Mouse (Mus musculus): Measurements from ENCODE around the gene Sema3f.

Gene Sema3f

DNA sequence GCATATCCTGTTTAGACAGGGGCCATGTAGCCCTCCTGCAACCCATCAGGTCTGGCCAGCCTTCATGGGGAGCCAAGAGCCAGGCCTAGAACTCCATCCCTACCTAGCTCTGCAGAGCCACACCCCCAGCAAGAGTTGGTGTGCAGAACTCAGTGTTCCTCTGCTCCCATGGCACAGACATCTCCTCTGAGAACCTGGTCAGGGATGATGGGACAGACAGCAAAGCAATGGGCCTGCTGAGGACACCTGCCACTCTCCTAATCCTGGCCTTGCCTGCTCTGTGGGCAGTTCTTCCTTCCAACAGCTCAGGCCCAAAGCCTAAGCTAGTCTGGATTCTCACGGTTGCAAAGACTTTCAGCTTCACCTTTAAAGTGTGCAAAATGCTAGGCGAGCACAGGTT is 5.4 kb upstream of the Sema3f start:
- DNase-seq (ENCODE audit: low read depth, low spot score) = no peak

DNA sequence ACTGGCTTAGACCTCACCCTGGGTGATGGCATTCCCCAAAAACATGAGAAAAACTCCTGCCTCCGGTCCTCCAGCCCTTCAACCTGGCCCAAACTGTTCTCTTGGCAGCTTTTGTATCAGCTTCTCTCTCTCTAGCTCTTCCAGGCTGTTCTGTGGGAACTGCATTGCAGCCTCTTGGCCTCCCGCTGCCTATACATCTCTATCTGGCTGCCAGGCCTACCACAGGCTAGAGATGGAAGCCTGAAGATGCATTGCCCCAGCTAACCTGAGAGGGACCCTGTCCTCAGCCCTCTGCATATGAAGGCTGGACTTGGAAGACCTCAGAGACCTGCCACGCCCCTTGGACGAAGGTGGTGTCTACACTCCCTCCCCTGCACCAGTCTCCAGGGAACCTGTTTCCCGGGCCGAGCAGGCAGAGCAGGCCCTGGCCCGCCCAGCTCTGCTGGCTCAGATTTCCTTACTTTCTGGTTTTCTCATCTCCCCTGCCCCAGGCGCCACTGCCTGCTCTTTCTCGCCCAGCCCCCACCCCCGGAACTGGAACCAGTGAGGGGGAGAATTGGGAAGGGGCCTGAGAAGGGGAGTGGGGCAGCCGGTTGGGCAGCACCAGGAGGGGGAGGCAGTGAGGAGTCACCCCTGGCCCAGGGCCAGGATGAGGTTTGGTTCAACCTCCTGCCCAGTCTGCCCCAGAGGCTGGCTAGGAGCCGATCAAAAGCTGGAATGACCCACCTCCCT is 4.1 kb upstream of the Sema3f start:
- peak; percentile 88 for DNase-seq (ENCODE audit: low read depth, low spot score)

- DNase-seq (ENCODE audit: low read depth, low spot score) = no peak
These were observed 1.1 kb downstream of the Sema3f start for GRCm38 (mm10) chr9:107709096-107709696.

DNA sequence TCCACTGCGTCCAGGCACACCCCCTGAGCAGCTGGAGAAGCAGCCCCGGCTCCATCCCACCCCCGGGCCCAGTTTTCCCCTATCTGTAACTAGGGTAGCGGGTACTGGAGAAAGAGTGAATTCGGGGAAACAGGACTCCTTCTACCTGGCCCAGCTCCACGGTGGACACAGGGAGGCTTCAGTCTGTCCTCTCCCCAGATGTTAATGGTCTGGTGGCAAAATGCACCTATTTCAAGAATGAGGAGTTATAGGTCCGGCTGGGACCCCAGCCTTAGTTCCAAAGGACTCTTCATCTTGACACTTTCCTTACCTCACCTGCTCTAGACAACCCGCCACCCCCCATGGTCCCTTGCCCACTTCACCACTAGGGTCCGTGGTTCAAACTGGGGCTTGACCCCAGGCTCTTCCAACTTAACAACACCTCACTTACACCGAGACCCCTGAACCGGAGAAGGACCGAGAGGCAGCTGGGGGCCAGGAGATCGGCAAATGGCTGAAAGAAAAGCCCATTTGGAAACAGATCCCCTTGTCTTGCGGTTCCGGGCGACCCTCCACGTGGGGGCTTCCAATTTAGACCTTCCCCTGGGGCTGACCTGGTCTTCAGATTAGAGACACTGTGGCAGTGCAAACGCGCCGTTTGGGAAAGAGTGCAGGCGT is 1.7 kb downstream of the Sema3f start:
- DNase-seq (ENCODE audit: low read depth, low spot score) = no peak

DNA sequence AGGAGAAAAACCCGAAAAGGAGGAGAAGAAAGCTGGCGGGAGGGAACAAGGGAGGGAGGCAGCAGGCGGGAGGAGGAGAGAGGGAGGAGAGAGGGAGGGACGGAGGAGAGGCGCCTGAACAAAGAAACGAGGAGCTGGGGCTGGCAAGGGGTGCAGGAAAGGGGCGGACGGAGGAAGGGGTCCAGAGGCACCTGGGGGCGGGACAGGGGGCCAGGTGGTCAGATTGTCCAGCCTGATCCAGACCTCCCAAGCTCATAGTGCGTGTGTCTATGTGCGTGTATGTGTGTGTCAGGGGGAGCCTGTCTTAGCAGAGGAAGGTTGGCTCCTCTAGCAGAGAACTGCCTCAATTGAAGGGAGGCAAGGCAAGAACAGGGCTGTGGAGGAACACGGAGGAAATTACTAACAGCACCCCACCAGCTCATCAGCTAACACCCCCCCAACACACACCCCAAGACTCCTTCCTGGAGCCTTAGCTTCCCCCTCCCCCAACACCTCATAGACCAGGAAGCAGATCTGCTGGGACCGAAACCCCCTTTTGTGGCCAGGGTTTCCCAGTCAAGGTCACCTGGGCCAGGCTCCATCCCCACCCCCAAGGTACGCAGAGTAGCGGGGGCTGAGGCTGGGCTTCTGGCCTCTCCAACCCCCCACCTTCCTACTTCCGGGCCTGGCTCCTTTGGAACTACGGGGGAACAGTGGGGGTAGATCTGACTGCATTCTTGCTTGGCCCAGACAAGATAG is 2.4 kb downstream of the Sema3f start:
- DNase-seq (ENCODE audit: low read depth, low spot score) = no peak

DNA sequence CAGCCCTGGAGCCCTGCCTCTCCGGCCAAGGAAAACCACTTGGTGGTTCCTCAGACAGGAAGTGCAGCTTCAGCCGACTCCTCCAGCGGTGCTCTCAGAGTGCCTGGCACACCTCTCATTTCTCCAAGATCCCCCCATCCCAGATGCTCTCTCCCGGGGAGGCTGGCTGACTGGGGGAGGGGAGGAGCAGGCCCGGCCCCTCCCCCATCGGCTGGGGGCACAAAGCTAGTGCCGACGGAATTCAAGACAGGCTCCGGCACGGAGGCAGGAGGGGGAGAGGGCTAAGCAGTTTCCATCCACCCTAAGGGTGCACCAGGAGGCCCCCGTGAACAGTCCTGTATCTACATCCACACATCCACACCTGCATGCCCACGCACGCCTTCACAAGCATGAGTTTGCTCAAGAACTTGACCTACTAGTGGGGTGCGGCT is 3.5 kb downstream of the Sema3f start:
- no peak for DNase-seq (ENCODE audit: low read depth, low spot score)

GRCm38 (mm10) chr9:107703337-107704122 is 6.7 kb downstream of the Sema3f start:
- peak; percentile 80 for DNase-seq (ENCODE audit: low read depth, low spot score)

DNA sequence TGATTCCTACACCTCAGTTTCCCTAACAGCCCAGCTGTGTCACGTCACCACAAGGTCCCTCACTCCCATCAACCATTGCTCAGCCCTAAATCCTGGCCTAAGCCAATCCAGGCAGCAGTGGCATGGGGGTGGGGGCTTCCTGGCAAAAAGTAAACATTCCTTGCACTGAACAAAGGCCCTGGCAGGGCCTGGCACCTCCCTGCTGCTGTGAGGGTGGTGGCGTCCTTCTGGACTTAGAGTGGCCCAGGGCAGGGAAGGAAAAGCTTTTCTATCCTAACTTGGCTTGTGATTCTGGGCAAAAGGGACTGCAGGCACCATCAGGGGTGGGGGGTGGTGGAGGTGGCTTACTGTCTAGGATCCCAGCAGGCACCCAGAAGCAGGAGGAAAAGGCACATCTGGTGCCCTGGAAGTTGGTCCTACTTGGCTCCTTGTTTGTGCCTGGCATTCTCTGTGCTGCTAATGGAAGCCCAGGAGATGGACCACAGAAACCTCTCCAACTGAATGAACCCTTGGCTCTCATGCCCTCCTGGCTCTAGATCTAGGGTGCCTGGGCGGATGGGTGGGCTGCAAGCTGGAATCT is 7.6 kb downstream of the Sema3f start:
- no peak for DNase-seq (ENCODE audit: low read depth, low spot score)

DNA sequence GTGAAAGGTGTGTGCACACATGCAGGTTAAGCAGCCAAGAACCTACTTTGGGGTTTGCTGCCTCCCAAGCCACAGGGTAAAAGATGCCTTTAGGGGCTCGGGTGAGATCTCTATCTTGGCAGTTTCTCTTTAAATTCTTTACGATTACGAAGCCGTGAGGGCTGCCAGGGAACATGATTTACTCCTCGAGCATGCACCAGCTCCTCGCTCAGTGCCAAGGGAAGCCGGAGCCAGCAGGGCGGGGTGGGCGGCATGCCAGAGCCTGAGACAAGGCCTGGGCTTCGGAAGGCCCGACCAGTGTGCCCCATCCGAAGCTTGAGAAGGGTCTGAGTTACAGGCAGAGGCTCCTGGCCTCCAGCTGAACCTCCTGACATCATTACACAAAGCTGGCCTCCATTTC is 8.7 kb downstream of the Sema3f start:
- DNase-seq (ENCODE audit: low read depth, low spot score) = peak; percentile 96

DNA sequence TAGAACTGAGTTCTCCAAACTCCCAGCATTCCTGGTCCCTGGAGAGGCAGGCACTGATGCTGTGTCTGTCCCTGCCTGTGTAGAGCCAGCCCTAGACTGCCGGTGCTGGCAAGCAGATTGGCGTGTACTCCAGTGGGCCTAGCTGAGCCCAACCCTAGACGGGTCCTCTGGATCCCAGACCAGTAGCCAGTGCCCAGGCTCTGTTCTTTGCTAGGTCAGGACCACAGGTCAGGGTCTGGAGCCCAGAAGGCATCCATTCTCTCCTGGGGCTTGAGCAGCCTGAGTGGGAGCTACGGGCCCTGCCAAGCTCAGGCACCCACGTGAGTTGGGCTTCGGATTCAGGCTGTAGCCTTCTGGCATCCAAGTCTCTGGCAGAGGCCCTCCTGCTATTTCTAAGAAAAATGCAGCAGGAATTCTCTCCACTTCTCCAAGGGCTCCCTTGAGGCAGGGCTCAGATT is 10.1 kb downstream of the Sema3f start:
- DNase-seq (ENCODE audit: low read depth, low spot score) = peak; percentile 78

DNA sequence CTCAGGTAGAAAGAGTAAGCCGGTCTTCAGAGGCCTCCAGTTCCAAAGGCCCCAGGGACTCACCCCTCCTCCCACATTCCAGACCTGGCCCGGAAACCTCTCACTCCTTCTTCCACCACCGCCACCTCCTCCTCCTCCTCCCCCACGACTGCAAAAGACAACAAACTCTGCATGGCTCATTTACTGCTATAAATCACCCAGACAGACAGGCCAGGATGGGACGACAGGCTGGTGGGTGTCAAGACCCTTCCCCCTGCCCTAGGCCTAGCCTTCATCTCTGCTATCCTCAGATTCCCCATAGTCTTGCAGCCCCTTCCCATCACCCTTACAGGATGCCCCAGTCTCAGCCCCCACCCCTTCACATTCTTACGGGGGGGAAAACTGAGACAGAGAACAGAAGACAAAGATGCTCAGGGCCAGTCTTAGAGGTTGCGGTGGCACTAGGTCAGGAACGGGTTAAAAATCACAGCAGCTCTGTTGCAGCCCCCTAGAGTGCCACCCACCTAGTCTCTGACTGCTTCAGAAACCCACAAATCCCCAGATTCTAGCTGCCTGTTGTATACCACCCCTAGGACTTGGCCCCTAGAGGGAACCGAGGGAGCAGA is 10.8 kb downstream of the Sema3f start:
- peak; percentile 36 for DNase-seq (ENCODE audit: low read depth, low spot score)

GRCm38 (mm10) chr9:107698611-107699190 is 11.6 kb downstream of the Sema3f start:
- no peak for DNase-seq (ENCODE audit: low read depth, low spot score)

DNA sequence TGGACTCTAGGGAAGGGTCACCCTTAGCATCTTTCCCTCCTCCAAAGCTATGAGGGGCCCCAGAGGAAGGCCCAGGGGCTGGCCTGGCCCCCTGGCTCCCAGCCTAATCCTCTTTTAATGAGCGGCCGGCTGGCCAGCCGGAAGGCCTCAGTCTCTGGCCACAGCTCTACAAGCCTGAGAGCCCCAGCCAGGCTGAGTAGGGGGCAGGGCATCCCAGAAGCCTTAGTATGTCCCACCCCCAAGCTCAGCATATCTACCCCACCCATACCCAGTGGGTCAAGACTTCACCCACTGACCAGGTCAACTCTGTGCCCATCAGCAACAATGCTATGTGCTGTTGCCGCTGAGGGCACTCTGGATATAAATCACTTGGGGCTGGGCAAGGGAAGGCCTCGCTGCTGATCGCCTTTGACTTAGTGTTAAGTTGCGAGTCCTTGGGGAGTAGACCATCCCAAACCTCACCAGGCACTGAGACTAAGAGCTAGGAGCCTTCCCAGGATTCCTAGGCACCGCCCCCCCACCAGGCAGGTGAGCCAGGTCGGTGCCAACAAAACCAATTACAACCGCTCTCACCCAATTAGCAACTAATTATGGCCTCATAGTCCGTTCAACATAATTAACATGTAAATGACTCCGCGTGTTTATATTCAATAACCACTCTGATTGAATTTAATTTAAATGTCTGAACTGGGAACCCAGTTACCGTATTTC is 12.3 kb downstream of the Sema3f start:
- no peak for DNase-seq (ENCODE audit: low read depth, low spot score)

GRCm38 (mm10) chr9:107696845-107697610 is 13.2 kb downstream of the Sema3f start:
- no peak for DNase-seq (ENCODE audit: low read depth, low spot score)

DNA sequence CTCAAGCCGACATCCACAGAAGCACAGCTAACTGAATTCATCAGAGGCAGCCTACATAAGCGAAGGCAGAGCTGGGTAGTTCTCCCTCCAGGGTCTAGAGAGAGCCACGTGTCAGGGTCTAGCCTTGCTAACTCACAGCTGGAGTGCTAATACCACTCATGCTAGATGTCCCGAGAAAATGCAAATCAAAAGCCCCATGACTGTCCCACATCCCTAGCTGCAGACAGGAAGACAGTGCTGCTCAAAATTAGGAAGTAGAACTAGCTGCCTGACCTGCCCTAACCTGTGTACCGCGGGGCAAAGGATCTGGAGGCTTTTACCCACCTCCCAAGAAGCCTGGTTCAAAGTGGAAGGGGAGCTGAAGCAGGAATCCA is 14.2 kb downstream of the Sema3f start:
- DNase-seq (ENCODE audit: low read depth, low spot score) = no peak

- no peak for DNase-seq (ENCODE audit: low read depth, low spot score)
These were observed 14.7 kb downstream of the Sema3f start for GRCm38 (mm10) chr9:107695441-107696105.

DNA sequence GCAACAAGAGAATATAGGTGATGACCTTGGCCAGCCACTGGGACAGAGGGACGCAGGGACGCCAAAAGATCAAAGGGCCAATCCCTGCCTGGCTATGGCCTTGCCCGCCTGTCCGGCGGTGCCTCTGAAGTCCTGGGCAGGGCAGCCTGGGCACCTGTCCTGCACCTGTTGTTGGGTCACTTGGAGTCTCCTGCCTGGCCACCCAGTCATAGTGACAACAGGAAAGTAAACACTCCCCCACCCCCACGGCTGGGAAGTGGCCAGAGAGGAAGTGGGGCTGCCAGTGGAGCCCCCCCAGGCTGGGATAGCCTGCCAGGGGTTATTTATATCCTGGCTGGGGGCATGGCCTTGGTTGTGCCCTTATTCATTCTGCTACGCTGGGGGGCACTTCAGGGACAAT is 15.6 kb downstream of the Sema3f start:
- DNase-seq (ENCODE audit: low read depth, low spot score) = no peak

GRCm38 (mm10) chr9:107693433-107693987 is 16.8 kb downstream of the Sema3f start:
- no peak for DNase-seq (ENCODE audit: low read depth, low spot score)
